Mouse (Mus musculus) cerebellum, adult 2 months (tissue): ENCODE results near the gene Gas1. TPM values are rescaled to one million over a fixed set of nuclear protein-coding genes. Genes with fewer than 3 reads are reported as not detected.

Experiments used
- DNase-seq, 2 experiments: peaks; one replicate each; pipeline ENCODE4 v3.0.0; 2021
- H3K27ac ChIP-seq: fragments of 200-500 bp; 2 replicates; pipeline ENCODE4 v1.5.1; 2012; ENCODE audit warnings: low read length, control low read depth, inconsistent platforms; ENCODE audit not compliant: insufficient read depth
- H3K27me3 ChIP-seq: fragments of 200-500 bp; 2 replicates; pipeline ENCODE4 v1.6.1; 2012; ENCODE audit warnings: inconsistent platforms, mild to moderate bottlenecking, low read length, moderate library complexity; ENCODE audit not compliant: control insufficient read depth, insufficient read depth
- H3K4me1 ChIP-seq: fragments of 200-500 bp; 2 replicates; pipeline ENCODE4 v1.6.1; 2011; ENCODE audit warnings: low read length; ENCODE audit not compliant: control insufficient read depth, insufficient read depth
- H3K4me3 ChIP-seq: fragments of 200-500 bp; replicated peaks from 2 replicates; pipeline ENCODE3; 2011; ENCODE audit warnings: mild to moderate bottlenecking, low read depth, low read length, control low read depth; ENCODE audit not compliant: insufficient read depth
- CTCF ChIP-seq: fragments of 200-500 bp; IDR thresholded peaks from 2 replicates; pipeline ENCODE4 v1.5.1; 2011; ENCODE audit warnings: low read depth, mild to moderate bottlenecking, control low read depth, low read length, moderate library complexity, borderline replicate concordance; ENCODE audit not compliant: insufficient read depth
- POLR2A ChIP-seq: fragments of 200-500 bp; IDR thresholded peaks from 2 replicates; pipeline ENCODE4 v1.6.1; 2011; ENCODE audit warnings: low read length, control low read depth, borderline replicate concordance; ENCODE audit not compliant: insufficient read depth
- WGBS: fragments of 180-500 bp; shearing (Covaris S2); methylation state at CpG from one replicate; pipeline ENCODE4 v1.1.7; 2018; 5-methylcytosine and 5-hydroxymethylcytosine counted together
- polyA plus RNA-seq: library from polyadenylated mRNA; depleted of rRNA; stranded (reverse); fragments of >200 nt; gene quantifications from 2 replicates; pipeline ENCODE4 v1.2.3, GENCODE M21; 2012; rRNA removed

Gas1 gene
- 13.1 and 17.6 TPM in 2 replicates for polyA plus RNA-seq

- peak; percentile 45 to 61 for DNase-seq
- Histone ChIP-seq H3K27ac (no peak within 1 kb of the TSS), H3K4me3 (peak within 1 kb of the TSS; percentile 74), H3K4me1 (no peaks in the 10 kb centered on the region; the same call in 1 of the 2 replicates), H3K27me3 (no peaks in the 10 kb centered on the region; the same call in 1 of the 2 replicates)
- TF ChIP-seq CTCF (no peak), POLR2A (no peak)
- WGBS: under 1% methylated on average over 59 of the region's 59 CpGs
These were observed at the start of gene Gas1 for GRCm38 (mm10) chr13:60177106-60177796. Gene Gas1, minus strand, starts transcription at chr13:60177365.

GRCm38 (mm10) chr13:60226251-60226836 is 49.2 kb upstream of the Gas1 start:
- 19% methylated on average over 9 of the region's 9 CpGs for WGBS
- TF ChIP-seq POLR2A: no peak
- TF ChIP-seq CTCF: no peak
- H3K27ac ChIP-seq: no peak overlapping the region
- no peaks in the 10 kb centered on the region for H3K27me3 ChIP-seq
- H3K4me1 ChIP-seq: no peaks in the 10 kb centered on the region
- H3K4me3 ChIP-seq: no peak overlapping the region
- no peak for DNase-seq

GRCm38 (mm10) chr13:60225736-60226135 is 48.6 kb upstream of the Gas1 start:
- Histone ChIP-seq H3K4me3 (no peak overlapping the region), H3K27ac (no peak overlapping the region), H3K4me1 (no peaks in the 10 kb centered on the region), H3K27me3 (no peaks in the 10 kb centered on the region)
- 65% methylated on average over 1 of the region's 1 CpGs for whole genome bisulfite sequencing
- DNase-seq: no peak
- TF ChIP-seq POLR2A (no peak), CTCF (no peak)

GRCm38 (mm10) chr13:60225276-60225675 is 48.1 kb upstream of the Gas1 start:
- no peak overlapping the region for H3K27ac ChIP-seq
- no peaks in the 10 kb centered on the region for H3K4me1 ChIP-seq
- TF ChIP-seq POLR2A (no peak), CTCF (no peak)
- WGBS: 95% methylated on average over 5 of the region's 5 CpGs
- H3K27me3 ChIP-seq: no peaks in the 10 kb centered on the region
- no peak for DNase-seq
- no peak overlapping the region for H3K4me3 ChIP-seq

- TF ChIP-seq POLR2A (no peak), CTCF (no peak)
- no peak for DNase-seq
- no peak overlapping the region for H3K4me3 ChIP-seq
- H3K4me1 ChIP-seq: no peaks in the 10 kb centered on the region
- no peak overlapping the region for H3K27ac ChIP-seq
- WGBS: 61% methylated on average over 2 of the region's 2 CpGs
- no peaks in the 10 kb centered on the region for H3K27me3 ChIP-seq
These were observed 46.6 kb upstream of the Gas1 start for GRCm38 (mm10) chr13:60223797-60224196.

- no peak for TF ChIP-seq POLR2A
- TF ChIP-seq CTCF: no peak
- Histone ChIP-seq H3K4me3 (no peak overlapping the region), H3K27me3 (no peaks in the 10 kb centered on the region), H3K27ac (no peak overlapping the region), H3K4me1 (no peaks in the 10 kb centered on the region)
- no peak for DNase-seq
- 76% methylated on average over 11 of the region's 11 CpGs for WGBS
These were observed 45.2 kb upstream of the Gas1 start for GRCm38 (mm10) chr13:60222336-60222735.

GRCm38 (mm10) chr13:60213896-60214295 is 36.7 kb upstream of the Gas1 start:
- TF ChIP-seq POLR2A (no peak), CTCF (no peak)
- WGBS: 92% methylated on average over 7 of the region's 7 CpGs

GRCm38 (mm10) chr13:60207135-60207601 is 30.0 kb upstream of the Gas1 start:
- H3K27ac ChIP-seq: no peak overlapping the region
- H3K4me1 ChIP-seq: no peaks in the 10 kb centered on the region
- no peak overlapping the region for H3K4me3 ChIP-seq
- WGBS: 71% methylated on average over 6 of the region's 6 CpGs
- TF ChIP-seq CTCF: no peak
- no peak for TF ChIP-seq POLR2A
- no peak for DNase-seq
- no peaks in the 10 kb centered on the region for H3K27me3 ChIP-seq

More at GRCm38 (mm10) chr13:60213896-60214295, 36.7 kb upstream of the Gas1 start:
- Histone ChIP-seq H3K27ac (no peak overlapping the region), H3K4me3 (no peak overlapping the region), H3K4me1 (no peaks in the 10 kb centered on the region), H3K27me3 (no peaks in the 10 kb centered on the region)
- DNase-seq: no peak
